Mouse (Mus musculus) midbrain, embryonic 16.5 days (tissue): ENCODE data around the gene Agfg2. TPM values are rescaled to one million over a fixed set of nuclear protein-coding genes. Genes with fewer than 3 reads are reported as not detected.

Source experiments
- ATAC-seq: fragments of 200-750 bp; cut with Nextera tagmentation; 2 replicates; pipeline ENCODE4 v1.8.0; 2017; ENCODE audit warnings: moderate TSS enrichment
- H3K27ac ChIP-seq: fragments of 300-500 bp; sonication (generic); 2 replicates; pipeline ENCODE4 v1.5.1; 2014; ENCODE audit warnings: mild to moderate bottlenecking, low read length, mixed read lengths
- H3K27me3 ChIP-seq: fragments of 300-500 bp; sonication (generic); 2 replicates; pipeline ENCODE4 v1.6.1; 2014; ENCODE audit warnings: low read depth, low read length, mixed read lengths; ENCODE audit not compliant: control insufficient read depth, insufficient read depth
- H3K36me3 ChIP-seq: fragments of 300-500 bp; sonication (generic); 2 replicates; pipeline ENCODE4 v1.6.1; 2014; ENCODE audit warnings: mild to moderate bottlenecking, low read length, moderate library complexity, mixed read lengths; ENCODE audit not compliant: control insufficient read depth, insufficient read depth
- H3K4me1 ChIP-seq: fragments of 300-500 bp; sonication (generic); 2 replicates; pipeline ENCODE4 v1.6.1; 2014; ENCODE audit warnings: mild to moderate bottlenecking, low read length, mixed read lengths; ENCODE audit not compliant: control insufficient read depth, insufficient read depth
- H3K4me2 ChIP-seq: fragments of 300-500 bp; sonication (generic); 2 replicates; pipeline ENCODE4 v1.6.1; 2014; ENCODE audit warnings: mild to moderate bottlenecking, low read length, mixed read lengths
- H3K4me3 ChIP-seq: fragments of 300-500 bp; sonication (generic); 2 replicates; pipeline ENCODE4 v1.5.1; 2014; ENCODE audit warnings: low read depth, mild to moderate bottlenecking, low read length, moderate library complexity, mixed read lengths
- H3K9ac ChIP-seq: fragments of 300-500 bp; sonication (generic); 2 replicates; pipeline ENCODE4 v1.6.1; 2014; ENCODE audit warnings: low read depth, low read length, mixed read lengths
- H3K9me3 ChIP-seq: fragments of 300-500 bp; sonication (generic); replicated peaks from 2 replicates; pipeline ENCODE4 v1.6.1; 2014; ENCODE audit warnings: mild to moderate bottlenecking, low read length, mixed read lengths; ENCODE audit not compliant: control insufficient read depth, poor library complexity, severe bottlenecking
- WGBS: fragments of 180-500 bp; shearing (Covaris S2); extraction: QIAGEN DNeasy Blood & Tissue Kit; methylation state at CpG from one replicate; pipeline ENCODE4 v1.1.7; 2014; 5-methylcytosine and 5-hydroxymethylcytosine counted together
- polyA plus RNA-seq: library from polyadenylated mRNA; unstranded; fragments of >200 nt; fragmentation: Nextera tagmentation; extraction: Ambion mirVana; gene quantifications from 2 replicates; pipeline ENCODE4 v1.2.1, GENCODE M21; 2015

Agfg2 gene
- polyA plus RNA-seq, 1 experiment from 2014 or later, result 20.4 TPM

DNA sequence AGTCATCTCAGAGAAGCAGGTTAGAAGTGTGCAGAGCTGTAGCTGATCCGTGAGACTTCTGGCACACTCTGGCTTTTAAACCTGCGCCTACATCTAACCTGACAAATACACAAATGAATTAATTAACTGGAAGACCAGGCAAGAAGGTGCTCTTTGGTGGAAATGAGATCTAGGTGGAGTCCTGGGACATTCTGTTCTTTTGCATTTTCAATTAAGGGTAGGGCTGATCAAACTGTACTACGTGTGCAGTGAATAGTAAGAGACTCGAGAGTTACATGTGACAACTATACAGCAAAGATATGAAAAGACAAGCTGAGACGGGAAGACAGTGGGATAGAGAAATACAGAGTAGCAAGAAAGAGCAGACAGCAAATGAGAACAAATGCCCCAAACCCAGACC, 28.9 kb upstream of the Agfg2 start:
- Histone ChIP-seq H3K9me3 (no peaks in the 10 kb centered on the region), H3K9ac (no peak overlapping the region), H3K36me3 (no peaks in the 10 kb centered on the region), H3K27me3 (no peaks in the 10 kb centered on the region), H3K4me3 (no peak overlapping the region), H3K4me1 (no peaks in the 10 kb centered on the region), H3K27ac (no peak overlapping the region), H3K4me2 (no peak overlapping the region)
- WGBS, result 81% methylated on average over 5 of the region's 5 CpGs
- ATAC-seq, result no peak

DNA sequence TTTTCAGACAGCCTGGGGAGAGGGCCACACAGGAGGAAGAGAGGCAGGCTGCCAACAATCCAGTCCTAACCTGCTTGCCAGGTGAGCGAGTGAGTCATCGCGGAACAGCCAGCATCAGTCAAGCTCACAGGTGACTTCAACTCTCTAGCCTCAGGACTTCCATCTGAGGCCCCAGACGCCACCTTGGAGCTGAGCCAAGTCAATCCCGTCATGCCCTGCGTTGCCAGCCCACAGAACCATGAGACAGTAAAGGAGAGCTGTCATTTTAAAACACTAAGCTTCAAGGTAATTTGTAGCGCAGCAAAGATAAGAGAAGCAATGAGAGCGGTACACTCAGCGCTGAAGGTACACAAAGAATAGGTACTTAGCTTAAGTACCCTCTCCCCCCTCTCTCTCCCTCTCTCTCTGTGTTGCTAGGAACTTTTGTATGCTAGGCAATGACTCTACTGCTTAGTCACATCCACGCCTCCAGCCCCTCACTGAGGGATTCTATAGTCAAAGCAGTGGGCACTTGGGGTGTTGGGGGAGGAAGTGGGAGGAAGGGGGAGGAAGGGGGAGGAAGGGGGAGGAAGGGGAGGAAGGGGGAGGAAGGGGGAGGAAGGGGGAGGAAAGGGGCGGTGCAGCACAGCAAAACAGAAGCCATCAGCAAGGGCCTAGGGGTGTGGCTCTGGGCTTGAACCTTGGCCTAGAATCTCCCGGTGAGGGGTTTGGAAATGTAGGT, 22.5 kb upstream of the Agfg2 start:
- H3K4me1 ChIP-seq, result peaks cover 3% of the 10 kb centered on the region; the same call in 1 of the 2 replicates
- H3K4me3 ChIP-seq, result no peak overlapping the region
- H3K27ac ChIP-seq, result no peak overlapping the region
- H3K9me3 ChIP-seq, result no peaks in the 10 kb centered on the region
- H3K9ac ChIP-seq, result no peak overlapping the region
- H3K36me3 ChIP-seq, result no peaks in the 10 kb centered on the region
- no peaks in the 10 kb centered on the region for H3K27me3 ChIP-seq
- 0 out of 2 replicates have a peak overlapping the region, but pooled peaks have one; percentile 12 for H3K4me2 ChIP-seq
- 61% methylated on average over 12 of the region's 12 CpGs for WGBS
- ATAC-seq, result no peak

DNA sequence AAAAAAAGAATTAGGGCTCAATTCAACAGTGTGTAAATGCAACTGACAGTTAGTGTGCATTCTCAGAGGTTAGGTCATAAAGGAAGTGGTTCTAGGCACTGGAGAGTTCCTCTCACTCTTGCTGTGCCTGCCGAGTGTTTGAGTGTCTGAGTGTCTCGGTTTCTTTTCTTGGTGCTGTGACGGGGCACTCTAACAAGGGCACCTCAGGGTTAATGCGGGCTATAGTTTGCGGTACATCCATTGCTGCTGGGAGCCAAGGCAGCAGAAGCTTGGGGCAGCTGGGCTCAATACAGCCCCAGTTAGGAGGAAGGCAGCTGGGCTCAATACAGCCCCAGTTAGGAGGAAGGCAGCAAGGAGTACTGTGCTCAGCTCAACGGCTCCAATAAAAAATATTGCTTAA, 20.7 kb upstream of the Agfg2 start:
- WGBS, result 47% methylated on average over 6 of the region's 6 CpGs
- no peaks in the 10 kb centered on the region for H3K36me3 ChIP-seq
- H3K9me3 ChIP-seq, result no peaks in the 10 kb centered on the region
- ATAC-seq, result no peak
- H3K27me3 ChIP-seq, result no peaks in the 10 kb centered on the region
- no peak overlapping the region for H3K9ac ChIP-seq
- H3K4me2 ChIP-seq, result no peak overlapping the region
- H3K27ac ChIP-seq, result no peak overlapping the region
- H3K4me3 ChIP-seq, result no peak overlapping the region
- peaks cover 3% of the 10 kb centered on the region; the same call in 1 of the 2 replicates for H3K4me1 ChIP-seq

DNA sequence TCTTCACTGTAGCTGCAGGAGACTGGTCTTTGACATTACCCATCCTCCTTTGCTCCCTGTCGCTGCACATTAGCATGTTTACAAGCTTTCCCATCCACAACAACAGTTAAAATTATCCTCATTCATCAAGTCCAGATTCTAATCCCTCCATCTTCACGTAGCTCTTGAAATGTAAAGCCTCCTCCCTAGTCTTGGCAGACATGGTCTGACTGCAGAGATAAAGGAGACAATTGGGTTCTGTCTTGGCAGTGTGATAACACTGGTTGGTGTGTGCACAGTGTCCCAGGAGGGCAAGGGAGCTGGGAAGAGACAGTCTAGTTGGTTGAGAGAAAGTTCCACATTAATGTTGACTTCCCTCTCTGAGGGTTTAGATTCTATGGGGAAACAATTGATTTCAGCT, 15.3 kb upstream of the Agfg2 start:
- no peak overlapping the region for H3K4me3 ChIP-seq
- H3K27me3 ChIP-seq, result no peaks in the 10 kb centered on the region
- H3K9me3 ChIP-seq, result no peaks in the 10 kb centered on the region
- no peaks in the 10 kb centered on the region for H3K36me3 ChIP-seq
- no peak overlapping the region for H3K9ac ChIP-seq
- no peaks in the 10 kb centered on the region for H3K4me1 ChIP-seq
- no peak overlapping the region for H3K27ac ChIP-seq
- WGBS, result 62% methylated on average over 2 of the region's 2 CpGs
- no peak for ATAC-seq
- no peak overlapping the region for H3K4me2 ChIP-seq

DNA sequence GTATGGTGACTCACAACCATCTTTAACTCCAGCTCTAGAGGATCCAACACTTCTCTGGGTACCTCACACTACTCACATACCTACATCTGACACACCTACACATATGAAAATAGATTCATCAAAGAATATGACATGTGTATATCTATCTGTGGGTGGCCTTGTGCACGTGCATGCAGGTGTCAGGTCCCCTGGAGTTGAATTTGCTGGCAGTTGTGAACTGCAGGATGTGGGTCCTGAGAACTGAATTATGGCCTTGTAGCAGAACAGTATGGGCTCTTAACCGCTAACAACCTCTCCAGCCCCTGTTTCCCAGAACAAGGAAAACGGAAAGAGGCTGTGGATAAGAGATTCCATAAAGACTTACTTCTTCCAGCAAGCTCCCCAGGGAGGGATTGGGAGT, 14.6 kb upstream of the Agfg2 start:
- Histone ChIP-seq H3K27me3 (no peaks in the 10 kb centered on the region), H3K36me3 (no peaks in the 10 kb centered on the region), H3K9ac (no peak overlapping the region), H3K27ac (no peak overlapping the region), H3K4me2 (no peak overlapping the region), H3K4me1 (no peaks in the 10 kb centered on the region), H3K9me3 (no peaks in the 10 kb centered on the region), H3K4me3 (no peak overlapping the region)
- no peak for ATAC-seq
- 74% methylated on average over 3 of the region's 3 CpGs for WGBS

DNA sequence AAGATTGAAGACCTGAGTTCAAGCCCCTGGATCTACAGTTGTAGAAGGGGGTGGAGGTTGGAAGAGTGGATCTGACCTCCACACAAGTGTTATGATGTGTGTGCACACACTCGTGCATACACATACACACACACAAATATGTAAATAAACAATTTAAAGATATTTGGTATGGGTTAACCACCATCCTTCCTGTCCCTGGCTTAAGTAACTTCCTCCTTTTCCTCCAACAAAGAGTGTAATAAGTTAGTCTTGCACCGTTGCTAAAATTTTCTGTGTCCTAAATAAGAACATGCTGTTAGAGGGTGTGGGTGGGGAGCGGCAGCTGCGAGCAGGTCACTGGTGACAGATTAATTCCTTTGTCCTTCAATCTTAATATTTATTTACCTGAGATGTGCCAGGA, 11.4 kb upstream of the Agfg2 start:
- WGBS, result 86% methylated on average over 4 of the region's 4 CpGs
- no peak overlapping the region for H3K4me2 ChIP-seq

DNA sequence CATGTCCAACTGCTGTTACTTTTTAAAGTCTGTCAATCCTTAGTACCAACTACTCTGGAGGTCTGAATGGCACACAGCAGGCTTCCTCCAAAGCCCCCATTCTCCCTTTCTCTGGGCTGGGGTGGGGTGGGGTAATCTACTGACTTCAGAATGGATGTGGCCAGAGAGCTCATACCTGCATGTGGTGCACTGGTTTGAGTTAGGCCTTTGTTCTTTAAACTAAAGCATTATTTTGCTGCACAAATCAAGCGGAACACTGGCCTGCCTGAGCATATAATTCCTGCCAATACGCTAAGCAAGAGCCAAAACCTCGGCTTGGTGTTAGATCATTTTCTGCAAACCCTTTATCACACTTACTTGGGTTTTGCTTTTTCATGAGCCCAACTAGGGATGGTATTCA, 10.3 kb upstream of the Agfg2 start:
- Histone ChIP-seq H3K27ac (no peak overlapping the region), H3K36me3 (no peaks in the 10 kb centered on the region), H3K9me3 (no peaks in the 10 kb centered on the region), H3K4me3 (no peak overlapping the region), H3K27me3 (no peaks in the 10 kb centered on the region), H3K9ac (no peak overlapping the region), H3K4me1 (no peaks in the 10 kb centered on the region), H3K4me2 (no peak overlapping the region)
- no peak for ATAC-seq
- 26% methylated on average over 3 of the region's 3 CpGs for WGBS

More for the DNA sequence above, 11.4 kb upstream of the Agfg2 start:
- Histone ChIP-seq H3K36me3 (no peaks in the 10 kb centered on the region), H3K4me1 (no peaks in the 10 kb centered on the region), H3K9me3 (no peaks in the 10 kb centered on the region), H3K9ac (no peak overlapping the region), H3K27me3 (no peaks in the 10 kb centered on the region), H3K27ac (no peak overlapping the region), H3K4me3 (no peak overlapping the region)
- ATAC-seq, result no peak

DNA sequence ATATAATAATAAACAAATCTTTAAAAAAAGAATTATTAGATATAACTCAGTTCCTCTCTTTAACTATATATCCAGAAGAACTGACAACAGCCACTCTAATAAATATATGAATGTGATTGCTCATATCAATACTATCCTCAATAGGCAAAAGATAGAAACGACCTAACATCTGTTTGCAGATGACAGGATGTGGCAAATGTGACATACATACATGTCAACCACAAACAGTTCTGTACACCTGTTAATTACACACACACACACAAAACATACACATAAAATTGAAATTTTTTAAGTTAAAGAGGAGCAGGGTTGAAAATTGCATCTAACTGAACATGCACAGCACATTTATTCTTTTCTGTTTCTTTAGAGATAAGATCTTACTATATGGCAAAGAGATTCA, 7.4 kb upstream of the Agfg2 start:
- no peaks in the 10 kb centered on the region for H3K4me1 ChIP-seq
- H3K4me2 ChIP-seq, result no peak overlapping the region
- no peak overlapping the region for H3K27ac ChIP-seq
- no peaks in the 10 kb centered on the region for H3K27me3 ChIP-seq
- ATAC-seq, result no peak
- H3K9me3 ChIP-seq, result no peaks in the 10 kb centered on the region
- H3K4me3 ChIP-seq, result no peak overlapping the region
- 78% methylated on average over 1 of the region's 1 CpGs for WGBS
- H3K36me3 ChIP-seq, result no peaks in the 10 kb centered on the region
- no peak overlapping the region for H3K9ac ChIP-seq

DNA sequence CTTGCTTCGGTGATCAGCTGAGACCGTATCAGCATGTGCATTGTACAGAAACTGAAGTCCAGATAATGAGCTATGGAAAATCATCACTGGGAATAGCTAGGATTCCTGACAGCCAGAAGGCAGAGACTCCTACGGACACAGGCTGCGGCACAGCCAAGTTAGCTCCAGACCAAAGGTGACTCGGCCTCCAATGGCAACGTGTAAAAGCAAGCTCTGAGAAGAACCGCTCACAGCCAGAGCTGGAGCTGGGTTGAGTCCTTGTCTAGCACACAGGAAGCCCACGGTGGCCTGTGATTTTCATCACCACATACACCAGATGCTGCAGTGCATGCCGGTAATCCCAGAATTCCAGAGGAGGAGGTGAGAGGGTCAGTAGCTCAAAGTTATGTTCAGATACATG, 6.0 kb upstream of the Agfg2 start:
- no peak for ATAC-seq
- H3K4me1 ChIP-seq, result no peaks in the 10 kb centered on the region
- no peaks in the 10 kb centered on the region for H3K9me3 ChIP-seq
- H3K4me2 ChIP-seq, result no peak overlapping the region
- no peaks in the 10 kb centered on the region; the same call in 1 of the 2 replicates for H3K27me3 ChIP-seq
- H3K36me3 ChIP-seq, result no peaks in the 10 kb centered on the region
- H3K9ac ChIP-seq, result no peak overlapping the region
- H3K27ac ChIP-seq, result no peak overlapping the region
- H3K4me3 ChIP-seq, result no peak overlapping the region
- WGBS, result 66% methylated on average over 9 of the region's 9 CpGs
